Mouse (Mus musculus) erythroblast, embryonic 14.5 days (primary cell): ENCODE data around the gene Slc7a11. TPM values are rescaled to one million over a fixed set of nuclear protein-coding genes. Genes with fewer than 3 reads are reported as not detected.

ENCODE experiments used
- H3K27me3 ChIP-seq: 2 replicates; pipeline ENCODE4 v1.6.1; 2012; ENCODE audit warnings: inconsistent platforms; ENCODE audit not compliant: control insufficient read depth
- H3K36me3 ChIP-seq: 2 replicates; pipeline ENCODE4 v1.6.1; 2012; ENCODE audit warnings: mild to moderate bottlenecking, inconsistent platforms; ENCODE audit not compliant: control insufficient read depth
- H3K4me1 ChIP-seq: 2 replicates; pipeline ENCODE4 v1.6.1; 2012; ENCODE audit warnings: inconsistent platforms; ENCODE audit not compliant: control insufficient read depth
- H3K4me3 ChIP-seq: replicated peaks from 2 replicates; pipeline ENCODE3; 2012; ENCODE audit warnings: moderate library complexity, mild to moderate bottlenecking, inconsistent platforms
- H3K9me3 ChIP-seq: 2 replicates; pipeline ENCODE4 v1.6.1; 2012; ENCODE audit warnings: low read length, inconsistent platforms, mixed read lengths; ENCODE audit not compliant: control insufficient read depth
- GATA1 ChIP-seq: IDR thresholded peaks from 2 replicates; pipeline ENCODE4 v1.6.1; 2012; ENCODE audit warnings: low read length, inconsistent platforms, mixed read lengths
- TAL1 ChIP-seq: IDR thresholded peaks from 3 replicates; pipeline ENCODE4 v1.6.1; 2012; ENCODE audit warnings: low read length, inconsistent platforms, mixed read lengths
- polyA plus RNA-seq: library from polyadenylated mRNA; stranded (reverse); fragments of >175 nt; gene quantifications from 2 replicates; pipeline ENCODE4 v1.2.3, GENCODE M21; 2012

Slc7a11 gene
- polyA plus RNA-seq, 1 experiment = not detected

DNA sequence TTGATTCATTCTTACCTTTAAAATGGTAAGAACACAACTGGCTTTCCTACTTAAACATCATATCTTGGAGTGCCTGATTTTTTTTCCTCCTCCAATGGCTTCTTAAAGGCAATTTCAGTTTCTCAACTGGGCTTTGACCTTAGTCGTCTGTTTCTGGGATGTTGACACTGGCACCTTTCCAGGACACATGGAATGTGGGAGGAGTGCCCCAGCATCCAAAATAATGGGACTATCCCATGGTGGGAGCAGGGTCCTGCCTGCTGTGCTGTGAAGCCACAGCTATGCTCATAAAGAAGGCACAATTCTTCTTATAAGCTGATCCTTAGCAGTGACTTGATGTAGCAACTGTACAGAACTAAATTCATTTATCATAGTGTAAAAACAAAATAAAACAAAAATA is 450.5 kb downstream of the Slc7a11 start:
- Histone ChIP-seq H3K36me3 (no peaks in the 10 kb centered on the region), H3K9me3 (no peaks in the 10 kb centered on the region), H3K27me3 (no peaks in the 10 kb centered on the region), H3K4me3 (no peak overlapping the region), H3K4me1 (no peaks in the 10 kb centered on the region)
- no peak for TF ChIP-seq GATA1
- no peak for TF ChIP-seq TAL1

- H3K4me1 ChIP-seq = no peaks in the 10 kb centered on the region
- TF ChIP-seq TAL1 (no peak), GATA1 (no peak)
- H3K4me3 ChIP-seq = no peak overlapping the region
- H3K27me3 ChIP-seq = no peaks in the 10 kb centered on the region
- no peaks in the 10 kb centered on the region for H3K9me3 ChIP-seq
- H3K36me3 ChIP-seq = no peaks in the 10 kb centered on the region
These were observed 456.2 kb downstream of the Slc7a11 start for GRCm38 (mm10) chr3:49987236-49987635.

DNA sequence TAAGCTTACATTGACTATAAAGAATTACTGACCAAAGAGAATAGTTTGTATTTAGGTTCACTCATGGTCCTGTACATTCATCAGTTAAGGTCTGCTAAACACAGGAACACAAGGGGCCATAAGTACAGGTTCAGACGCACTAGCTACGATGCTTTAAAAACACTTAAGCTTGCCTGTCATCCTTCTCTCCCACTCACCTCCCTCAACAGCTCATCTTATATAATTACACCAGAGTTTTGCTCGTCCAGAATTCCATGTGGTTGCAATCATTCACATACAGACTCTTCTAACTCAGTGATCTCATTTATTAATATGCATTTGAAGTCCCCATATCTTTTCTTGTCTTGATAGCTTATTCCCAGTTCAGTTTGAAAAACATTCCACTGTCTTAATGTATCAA is 458.6 kb downstream of the Slc7a11 start:
- no peaks in the 10 kb centered on the region for H3K36me3 ChIP-seq
- no peak overlapping the region for H3K4me3 ChIP-seq
- no peaks in the 10 kb centered on the region for H3K4me1 ChIP-seq
- no peaks in the 10 kb centered on the region for H3K27me3 ChIP-seq
- TF ChIP-seq GATA1 (no peak), TAL1 (no peak)
- no peaks in the 10 kb centered on the region for H3K9me3 ChIP-seq

DNA sequence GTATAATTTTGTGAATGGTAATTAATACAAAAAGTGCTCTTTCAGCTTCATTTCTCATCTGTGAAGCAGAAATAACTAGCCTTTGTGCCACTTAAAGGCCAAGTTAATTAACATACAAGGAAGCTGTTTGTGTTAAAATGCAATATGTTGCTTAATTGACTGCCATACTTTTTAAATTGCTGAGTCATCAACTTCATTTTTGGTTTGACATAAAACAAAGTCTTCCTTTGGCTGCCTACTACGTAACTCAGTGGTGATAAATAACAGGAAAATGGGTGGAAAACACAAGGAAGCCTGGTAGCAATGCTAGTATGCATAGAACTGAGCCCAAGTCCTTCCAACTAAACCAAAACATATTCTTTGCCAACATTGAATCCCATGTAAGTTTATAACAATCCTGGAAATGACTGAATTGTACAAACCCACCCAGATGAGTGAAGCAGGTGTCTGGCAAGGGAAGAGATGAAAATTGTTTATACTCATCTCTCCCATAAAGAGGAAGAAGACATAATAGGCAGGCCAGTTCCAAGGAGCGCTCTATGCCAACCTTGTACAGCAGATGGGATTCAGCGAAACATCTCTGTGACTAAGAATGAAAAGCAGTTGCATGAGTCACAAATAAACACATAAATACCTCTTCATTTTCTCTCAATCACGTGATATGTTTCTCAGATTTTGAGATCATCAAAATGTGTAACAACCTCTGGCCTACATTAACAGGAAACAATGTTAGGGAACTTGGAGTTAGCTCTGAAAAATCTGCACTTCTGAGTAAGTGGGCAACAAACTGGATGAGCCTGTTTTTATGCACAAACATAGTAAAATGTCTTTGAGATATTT is 459.8 kb downstream of the Slc7a11 start:
- Histone ChIP-seq H3K9me3 (no peaks in the 10 kb centered on the region), H3K36me3 (no peaks in the 10 kb centered on the region), H3K4me3 (no peak overlapping the region), H3K27me3 (no peaks in the 10 kb centered on the region), H3K4me1 (no peaks in the 10 kb centered on the region)
- TF ChIP-seq TAL1 (no peak), GATA1 (no peak)

DNA sequence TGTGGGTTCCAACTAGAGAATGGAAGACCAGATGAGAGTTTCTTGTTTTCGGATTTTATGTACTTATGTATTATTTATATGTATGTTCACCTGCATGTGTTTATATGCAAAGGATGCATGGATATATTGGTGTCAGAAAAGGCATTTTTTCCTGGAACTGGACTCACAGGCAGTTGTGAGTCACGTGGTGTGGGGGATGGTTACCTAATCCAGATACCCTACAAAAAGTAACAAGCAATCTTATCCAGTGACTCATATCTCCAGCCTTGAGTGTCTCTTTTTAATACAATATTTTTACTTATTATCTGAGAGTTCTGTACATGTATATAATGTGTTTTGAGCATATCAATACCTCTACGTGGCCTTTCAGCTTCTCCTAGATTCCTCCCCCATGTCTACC is 469.4 kb downstream of the Slc7a11 start:
- no peaks in the 10 kb centered on the region for H3K4me1 ChIP-seq

GRCm38 (mm10) chr3:49965569-49965968 is 477.8 kb downstream of the Slc7a11 start:
- peaks cover 2% of the 10 kb centered on the region; the same call in 1 of the 2 replicates for H3K9me3 ChIP-seq
- H3K27me3 ChIP-seq = no peaks in the 10 kb centered on the region
- TF ChIP-seq TAL1 = no peak
- TF ChIP-seq GATA1 = no peak
- no peak overlapping the region for H3K4me3 ChIP-seq
- no peaks in the 10 kb centered on the region for H3K36me3 ChIP-seq
- H3K4me1 ChIP-seq = no peaks in the 10 kb centered on the region

More for the DNA sequence above, 469.4 kb downstream of the Slc7a11 start:
- Histone ChIP-seq H3K9me3 (no peaks in the 10 kb centered on the region; the same call in 1 of the 2 replicates), H3K27me3 (no peaks in the 10 kb centered on the region), H3K4me3 (no peak overlapping the region), H3K36me3 (no peaks in the 10 kb centered on the region)
- no peak for TF ChIP-seq GATA1
- TF ChIP-seq TAL1 = no peak

GRCm38 (mm10) chr3:49960581-49960980 is 482.8 kb downstream of the Slc7a11 start:
- Histone ChIP-seq H3K36me3 (no peaks in the 10 kb centered on the region), H3K27me3 (no peaks in the 10 kb centered on the region), H3K4me1 (no peaks in the 10 kb centered on the region), H3K9me3 (no peaks in the 10 kb centered on the region), H3K4me3 (no peak overlapping the region)
- TF ChIP-seq TAL1 (no peak), GATA1 (no peak)

DNA sequence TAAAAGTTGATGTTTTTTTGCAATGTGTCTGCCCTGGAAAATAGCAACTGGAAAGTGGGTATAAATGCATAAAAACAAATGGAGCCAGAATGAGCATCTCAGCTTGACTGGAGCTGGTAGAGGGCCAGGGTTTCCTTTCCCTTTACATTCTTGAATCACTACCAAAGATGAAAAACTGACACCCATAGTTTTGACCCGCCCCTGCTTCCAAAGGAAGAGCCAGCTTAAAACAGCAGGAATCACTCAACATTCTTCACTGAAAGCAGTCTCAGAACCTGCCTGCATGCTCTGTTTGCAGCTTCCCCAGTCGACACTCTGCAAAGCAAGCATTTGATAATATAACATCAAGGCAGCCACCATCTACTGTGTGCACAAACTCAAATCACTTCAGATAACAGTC is 496.6 kb downstream of the Slc7a11 start:
- Histone ChIP-seq H3K4me3 (no peak overlapping the region), H3K27me3 (no peaks in the 10 kb centered on the region), H3K4me1 (no peaks in the 10 kb centered on the region), H3K9me3 (no peaks in the 10 kb centered on the region), H3K36me3 (no peaks in the 10 kb centered on the region)
- TF ChIP-seq TAL1 (no peak), GATA1 (no peak)

GRCm38 (mm10) chr3:49944783-49945182 is 498.6 kb downstream of the Slc7a11 start:
- Histone ChIP-seq H3K9me3 (no peaks in the 10 kb centered on the region), H3K36me3 (no peaks in the 10 kb centered on the region), H3K27me3 (no peaks in the 10 kb centered on the region), H3K4me1 (no peaks in the 10 kb centered on the region), H3K4me3 (no peak overlapping the region)
- TF ChIP-seq GATA1 (no peak), TAL1 (no peak)
